Mouse (Mus musculus): ENCODE data around the gene D830030K20Rik.
"Not testable (repeated sequence)": the region's sequence is repeated elsewhere in the genome, so short reads cannot be mapped to it uniquely, and the experiment has no call there.

D830030K20Rik gene

DNA sequence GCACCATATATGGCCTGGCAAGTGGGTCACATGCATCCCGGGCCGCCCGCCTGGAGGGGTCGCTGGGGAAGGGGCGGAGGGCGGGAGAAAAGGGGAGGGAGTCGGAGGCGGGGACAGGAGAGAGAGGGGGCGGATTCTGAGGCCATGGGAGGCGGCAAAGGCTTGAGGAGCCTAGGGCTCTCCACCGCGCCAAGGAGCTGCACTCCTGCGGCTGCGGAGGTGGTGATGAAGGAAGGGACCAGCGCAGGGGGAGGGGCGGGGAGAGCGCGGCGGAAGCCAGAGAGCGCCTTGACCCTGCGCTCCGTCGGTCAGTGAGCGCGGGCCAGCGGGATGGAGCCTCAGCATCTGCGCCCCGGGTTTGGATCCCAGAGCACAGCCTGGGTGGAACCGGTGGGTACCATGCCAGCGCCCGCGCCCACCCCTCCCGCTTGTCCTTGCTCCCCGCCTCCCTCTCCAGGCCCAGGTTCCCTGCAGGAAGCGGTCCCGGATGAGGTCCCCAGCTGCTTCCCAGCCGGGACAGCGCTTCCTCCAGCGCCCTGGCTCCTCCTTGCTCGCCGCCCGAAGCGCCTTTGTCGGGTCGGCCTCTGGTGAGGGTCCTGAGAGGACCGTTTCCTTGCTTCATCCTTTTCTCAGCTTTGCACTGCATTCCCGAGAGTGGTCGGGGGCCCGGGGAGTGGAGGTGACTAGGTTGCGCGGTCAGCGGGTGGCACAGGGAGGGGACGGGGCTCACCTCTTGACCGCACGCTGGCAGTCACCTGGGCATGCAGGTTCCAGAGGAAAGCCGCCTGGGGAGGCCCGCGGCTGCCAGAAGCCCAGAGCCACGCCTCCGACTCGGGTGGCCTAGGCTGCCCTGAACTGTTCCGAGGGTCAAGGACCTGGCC is at the start of gene D830030K20Rik:
D830030K20Rik (plus strand) TSS at position 217 of the 881 bp plus-strand sequence.
- peak; percentile 2 for DNase-seq (ENCODE audit: low spot score)

DNA sequence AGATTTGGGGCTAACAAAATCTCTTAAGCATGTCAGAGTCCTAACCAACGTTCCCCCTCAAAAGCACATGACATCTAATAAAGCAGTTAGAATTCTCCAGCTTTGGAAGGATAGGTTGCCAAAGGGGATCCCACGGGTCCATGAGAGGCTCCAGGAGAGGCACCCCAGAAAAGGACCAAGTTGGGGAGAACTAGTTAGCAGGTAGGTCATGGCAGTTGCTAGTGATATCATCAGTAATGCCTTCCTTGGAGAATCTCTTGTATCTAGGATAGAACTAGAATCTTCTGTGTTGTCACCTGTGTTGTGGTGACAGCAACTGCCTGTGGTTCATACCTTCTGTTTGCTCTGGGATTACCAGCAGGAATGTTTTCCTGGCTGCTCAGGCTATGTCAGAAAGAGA is 20.3 kb upstream of the D830030K20Rik start, which contains the start of gene Gm5795:
Gm5795 (plus strand) TSS at position 301 of the 400 bp plus-strand sequence.
- not testable (repeated sequence) for DNase-seq (ENCODE audit: low spot score)

DNA sequence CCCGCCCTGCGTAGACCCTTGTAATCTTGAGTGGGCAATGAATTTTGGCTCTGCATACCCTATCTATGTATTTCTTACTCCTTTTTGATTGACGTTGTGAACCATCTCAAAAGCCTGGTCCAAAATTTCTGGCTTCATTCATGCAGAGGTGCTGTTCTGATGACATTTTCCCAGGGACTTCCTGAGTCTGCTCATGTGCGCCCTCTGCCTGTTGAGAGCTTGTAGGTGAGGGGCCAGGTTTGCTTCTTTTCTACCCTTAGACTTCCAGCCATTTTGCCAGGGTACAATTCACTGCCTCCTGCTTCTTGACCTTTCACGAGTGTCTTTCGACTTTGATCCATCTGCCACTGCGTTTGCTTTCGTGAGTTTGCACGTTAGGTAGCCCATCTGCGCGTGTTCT is 1.1 kb downstream of the D830030K20Rik start:
- peak; percentile 2 for DNase-seq (ENCODE audit: low spot score)

DNA sequence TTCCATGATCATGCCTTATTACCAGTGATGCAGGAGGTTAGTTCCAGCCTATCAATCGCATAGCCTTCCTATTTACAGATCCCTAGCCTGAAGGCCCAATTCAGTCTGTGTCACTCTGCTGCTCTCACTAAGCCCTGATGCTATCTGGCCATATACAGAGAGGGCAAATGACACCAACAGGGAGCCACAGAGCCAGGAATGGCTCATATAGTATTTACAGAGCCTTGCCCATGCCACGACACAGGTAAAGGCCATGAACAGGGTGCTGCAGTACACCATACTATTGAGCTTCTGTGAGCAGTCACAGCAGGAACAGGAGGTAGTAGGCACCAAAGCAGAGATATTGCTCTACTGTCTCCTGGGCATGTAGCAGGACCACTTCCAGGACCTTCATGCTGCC is 54.2 kb downstream of the D830030K20Rik start:
- DNase-seq (ENCODE audit: low spot score): not testable (repeated sequence)

All from urinary bladder, postnatal 25 days (tissue).